Mouse (Mus musculus): ENCODE measurements around the gene Gm21190. TPM values are rescaled to one million over a fixed set of nuclear protein-coding genes. Genes with fewer than 3 reads are reported as not detected.
"Not testable (repeated sequence)": the region's sequence is repeated elsewhere in the genome, so short reads cannot be mapped to it uniquely, and the experiment has no call there.

Gene Gm21190
- total RNA-seq (2021) = not detected
- long read RNA-seq, experiment 1 = 0 reads
- long read RNA-seq, experiment 2 = 0 reads

- not testable (repeated sequence) for DNase-seq
These were observed at the start of gene Gm21190 for GRCm38 (mm10) chr5:15529122-15529521. Gene Gm21190 (minus strand): TSS chr5:15529222.

GRCm38 (mm10) chr5:15577033-15577432 is 48.0 kb upstream of the Gm21190 start, which contains the start of gene Gm21083:
Gene Gm21083 (plus strand): TSS chr5:15577333.
- DNase-seq = not testable (repeated sequence)

- not testable (repeated sequence) for DNase-seq
These were observed 44.7 kb upstream of the Gm21190 start for GRCm38 (mm10) chr5:15573735-15574134.

GRCm38 (mm10) chr5:15561425-15562264 is 32.6 kb upstream of the Gm21190 start:
- not testable (repeated sequence) for DNase-seq

- not testable (repeated sequence) for DNase-seq
These were observed 29.6 kb upstream of the Gm21190 start for GRCm38 (mm10) chr5:15558654-15559053.

GRCm38 (mm10) chr5:15549606-15550005 is 20.6 kb upstream of the Gm21190 start:
- DNase-seq = peak in 1 of 2 experiments; percentile 10

- DNase-seq = not testable (repeated sequence)
These were observed 20.1 kb upstream of the Gm21190 start for GRCm38 (mm10) chr5:15549134-15549533.

GRCm38 (mm10) chr5:15548642-15549041 is 19.6 kb upstream of the Gm21190 start:
- DNase-seq = not testable (repeated sequence)

- DNase-seq = peak in 1 of 2 experiments; percentile 27
These were observed 6.6 kb downstream of the Gm21190 start for GRCm38 (mm10) chr5:15522470-15522869.

GRCm38 (mm10) chr5:15522028-15522427 is 7.0 kb downstream of the Gm21190 start:
- not testable (repeated sequence) for DNase-seq

- peak in 1 of 2 experiments; percentile 18 for DNase-seq
These were observed 8.6 kb downstream of the Gm21190 start for GRCm38 (mm10) chr5:15520418-15520817.

GRCm38 (mm10) chr5:15517150-15517549 is 11.9 kb downstream of the Gm21190 start:
- DNase-seq = not testable (repeated sequence)

- not testable (repeated sequence) for DNase-seq
These were observed 16.8 kb downstream of the Gm21190 start for GRCm38 (mm10) chr5:15512236-15512635.

- DNase-seq = not testable (repeated sequence)
These were observed 19.1 kb downstream of the Gm21190 start for GRCm38 (mm10) chr5:15509911-15510310.

- DNase-seq = not testable (repeated sequence)
These were observed 20.3 kb downstream of the Gm21190 start for GRCm38 (mm10) chr5:15508460-15509451.

GRCm38 (mm10) chr5:15507757-15508459 is 21.1 kb downstream of the Gm21190 start:
- DNase-seq = not testable (repeated sequence)

- no peak for DNase-seq
These were observed 21.8 kb downstream of the Gm21190 start for GRCm38 (mm10) chr5:15507309-15507619.

- peak; percentile 11 to 46 for DNase-seq
These were observed 22.3 kb downstream of the Gm21190 start for GRCm38 (mm10) chr5:15506575-15507308.

GRCm38 (mm10) chr5:15498774-15499400 is 30.1 kb downstream of the Gm21190 start:
- peak; percentile 5 to 47 for DNase-seq

- DNase-seq = not testable (repeated sequence)
These were observed 30.7 kb downstream of the Gm21190 start for GRCm38 (mm10) chr5:15498350-15498749.

Measured in heart, adult 18-20 months (tissue).